Mouse (Mus musculus): ENCODE data around the gene Myl3. TPM values are rescaled to one million over a fixed set of nuclear protein-coding genes. Genes with fewer than 3 reads are reported as not detected.

Gene Myl3
- total and polyA plus RNA-seq, 3 experiments, result not detected

GRCm38 (mm10) chr9:110733102-110733501 lies 8.6 kb upstream of the Myl3 start:
- H3K9ac ChIP-seq (ENCODE audit: insufficient read depth, low read depth), result peak overlapping the region; percentile 12; the same call in 1 of the 2 replicates
- no peak for TF ChIP-seq BHLHE40 (IDR thresholded peaks at IDR 0.05; ENCODE audit: low read depth, low read length)
- peak; percentile 3; the same call in 1 of the 2 replicates for TF ChIP-seq NELFE (IDR thresholded peaks at IDR 0.05; ENCODE audit: low read depth, low read length)
- TF ChIP-seq MYC (IDR thresholded peaks at IDR 0.05; ENCODE audit: low read depth, low read length), result no peak
- no peak for TF ChIP-seq MXI1 (IDR thresholded peaks at IDR 0.05; ENCODE audit: low read depth, low read length)
- TF ChIP-seq CHD1 (IDR thresholded peaks at IDR 0.05; ENCODE audit: low read depth, low read length), result no peak
- no peak for DNase-seq (ENCODE audit: extremely low read depth)
- peak overlapping the region; percentile 88 for H3K4me2 ChIP-seq (ENCODE audit: insufficient read depth, low read depth, poor library complexity, severe bottlenecking)
- H3K79me2 ChIP-seq (replicated peaks; ENCODE audit: control insufficient read depth, extremely low read depth, insufficient read depth, poor library complexity, severe bottlenecking), result no peaks in the 10 kb centered on the region
- no peaks in the 10 kb centered on the region for H3K36me3 ChIP-seq (replicated peaks in 1 of 2; ENCODE audit: control insufficient read depth in 1 of 2, insufficient read depth in 1 of 2, low read length in 1 of 2)
- dilution Hi-C loops (cut with MboI; ENCODE audit: extremely low pct_ligation_motif_present, extremely low pct_unique_long_range_greater_than_20kb, low sequenced_read_pairs) (no loop called here), in situ Hi-C loops (cut with MboI; ENCODE audit: low pct_ligation_motif_present, low pct_unique_long_range_greater_than_20kb, low sequenced_read_pairs) (no loop called here)
- no peak overlapping the region for H3K27ac ChIP-seq (ENCODE audit: insufficient read depth, low read depth)
- peaks cover 1% of the 10 kb centered on the region for H3K9me3 ChIP-seq (replicated peaks; ENCODE audit: low read length)
- peaks cover 4 to 27% of the 10 kb centered on the region in 2 experiments for H3K4me1 ChIP-seq (ENCODE audit: control insufficient read depth in 1 of 2, insufficient read depth in 2 of 2)
- peaks cover 48% of the 10 kb centered on the region for H3K27me3 ChIP-seq (replicated peaks)
- peak overlapping the region; percentile 28 to 45 (median 39) for H3K4me3 ChIP-seq (replicated peaks in 1 of 3; ENCODE audit: low read depth in 2 of 3, low read length in 2 of 3, poor library complexity in 1 of 3)

DNA sequence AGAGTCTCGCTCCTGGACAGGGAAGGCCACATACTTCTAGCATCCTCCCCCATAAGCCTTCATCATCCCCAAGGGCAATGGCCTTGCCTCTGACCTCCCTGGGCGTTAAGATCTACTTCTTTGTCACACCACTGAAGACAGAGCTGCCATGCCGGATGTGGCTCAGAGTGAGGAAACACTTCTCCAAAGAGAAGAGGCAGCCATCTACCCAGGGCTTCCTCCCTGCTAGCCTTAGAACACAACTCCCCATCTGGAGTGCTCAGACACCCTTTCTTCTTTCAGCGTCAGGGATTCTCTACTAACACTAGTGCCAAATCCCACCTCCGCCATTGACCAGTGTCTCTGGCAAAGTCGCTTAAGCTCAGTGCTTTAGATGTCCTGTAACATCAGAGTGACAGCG lies 7.5 kb upstream of the Myl3 start:
- no peaks in the 10 kb centered on the region for H3K36me3 ChIP-seq (replicated peaks in 1 of 2; ENCODE audit: control insufficient read depth in 1 of 2, insufficient read depth in 1 of 2, low read length in 1 of 2)
- no peak overlapping the region for H3K9ac ChIP-seq (ENCODE audit: insufficient read depth, low read depth)
- in situ Hi-C loops (cut with MboI; ENCODE audit: low pct_ligation_motif_present, low pct_unique_long_range_greater_than_20kb, low sequenced_read_pairs), result no loop called here
- no peak overlapping the region for H3K4me3 ChIP-seq (replicated peaks in 1 of 3; ENCODE audit: low read depth in 2 of 3, low read length in 2 of 3, poor library complexity in 1 of 3)
- no peak for TF ChIP-seq TBP (conservative IDR thresholded peaks at IDR 0.05; ENCODE audit: low read depth, low read length)
- TF ChIP-seq E2F4 (IDR thresholded peaks at IDR 0.05; ENCODE audit: insufficient replicate concordance, low read depth, low read length), result no peak
- no peak for TF ChIP-seq POLR2A (IDR thresholded peaks at IDR 0.05; ENCODE audit: low read depth, low read length)
- no peak for TF ChIP-seq MYC (IDR thresholded peaks at IDR 0.05; ENCODE audit: low read depth, low read length)
- no peak for TF ChIP-seq CHD2 (IDR thresholded peaks at IDR 0.05; ENCODE audit: low read length)
- TF ChIP-seq MAX (IDR thresholded peaks at IDR 0.05; ENCODE audit: low read length), result no peak
- no peak for TF ChIP-seq UBTF (IDR thresholded peaks at IDR 0.05; ENCODE audit: low read depth, low read length)
- no peak for TF ChIP-seq NELFE (IDR thresholded peaks at IDR 0.05; ENCODE audit: low read depth, low read length)
- TF ChIP-seq MAFK (IDR thresholded peaks at IDR 0.05; ENCODE audit: insufficient replicate concordance, low read length), result no peak
- TF ChIP-seq SMC3 (IDR thresholded peaks at IDR 0.05; ENCODE audit: low read depth, low read length), result no peak
- no peak for TF ChIP-seq ZC3H11A (IDR thresholded peaks at IDR 0.05; ENCODE audit: low read depth, low read length)
- TF ChIP-seq ZMIZ1 (IDR thresholded peaks at IDR 0.05; ENCODE audit: low read depth, low read length), result no peak
- TF ChIP-seq GABPA (IDR thresholded peaks at IDR 0.05; ENCODE audit: insufficient replicate concordance, low read depth, low read length), result no peak
- no peaks in the 10 kb centered on the region for H3K79me2 ChIP-seq (replicated peaks; ENCODE audit: control insufficient read depth, extremely low read depth, insufficient read depth, poor library complexity, severe bottlenecking)
- H3K27me3 ChIP-seq (replicated peaks), result peaks cover 46% of the 10 kb centered on the region
- dilution Hi-C loops (cut with MboI; ENCODE audit: extremely low pct_ligation_motif_present, extremely low pct_unique_long_range_greater_than_20kb, low sequenced_read_pairs), result no loop called here
- no peak overlapping the region for H3K27ac ChIP-seq (ENCODE audit: insufficient read depth, low read depth)
- H3K4me1 ChIP-seq (ENCODE audit: control insufficient read depth in 1 of 2, insufficient read depth in 2 of 2), result peaks cover 4 to 16% of the 10 kb centered on the region in 2 experiments
- peaks cover 2% of the 10 kb centered on the region for H3K9me3 ChIP-seq (replicated peaks; ENCODE audit: low read length)
- no peak overlapping the region for H3K4me2 ChIP-seq (ENCODE audit: insufficient read depth, low read depth, poor library complexity, severe bottlenecking)
- no peak for DNase-seq (ENCODE audit: extremely low read depth)
